Mouse (Mus musculus): ENCODE data around the gene Abcf3. TPM values are rescaled to one million over a fixed set of nuclear protein-coding genes. Genes with fewer than 3 reads are reported as not detected.

The Abcf3 gene
- 22.5 and 24.3 TPM in 2 replicates for polyA plus RNA-seq (2012)

GRCm38 (mm10) chr16:20548096-20548948 lies at the start of gene Abcf3:
Gene Abcf3, plus strand, starts transcription at chr16:20548577.

GRCm38 (mm10) chr16:20498677-20499475 lies 49.5 kb upstream of the Abcf3 start, which contains the start of gene Eif2b5:
Gene Eif2b5, plus strand, starts transcription at chr16:20498817.

GRCm38 (mm10) chr16:20516726-20517201 lies 31.6 kb upstream of the Abcf3 start, which contains the start of gene Dvl3:
Gene Dvl3, plus strand, starts transcription at chr16:20516982.

GRCm38 (mm10) chr16:20535296-20536080 lies 12.9 kb upstream of the Abcf3 start, which contains the start of gene Ap2m1:
Gene Ap2m1, plus strand, starts transcription at chr16:20535478.

GRCm38 (mm10) chr16:20589366-20589938 lies 41.1 kb downstream of the Abcf3 start, which contains the start of gene Vwa5b2:
Gene Vwa5b2, plus strand, starts transcription at chr16:20589471.

Other genes with a start within 250 kb of the Abcf3 start
- gene Parl, start 246.2 kb upstream of the Abcf3 start, polyA plus RNA-seq (2012) = 465 and 531 TPM in 2 replicates
- gene Cyp2ab1, start 223.2 kb upstream of the Abcf3 start, polyA plus RNA-seq (2012) = 0.06 and 0.16 TPM in 2 replicates
- 10.1 and 12.0 TPM in 2 replicates for gene Abcc5, start 122.2 kb upstream of the Abcf3 start, polyA plus RNA-seq (2012)
- 15.3 and 18.8 TPM in 2 replicates for gene Eif2b5, start 49.8 kb upstream of the Abcf3 start, polyA plus RNA-seq (2012)
- gene Dvl3, start 31.6 kb upstream of the Abcf3 start, polyA plus RNA-seq (2012) = 26.6 and 40.0 TPM in 2 replicates
- 121 and 128 TPM in 2 replicates for gene Ap2m1, start 13.1 kb upstream of the Abcf3 start, polyA plus RNA-seq (2012)
- 0.02 and 0.19 TPM in 2 replicates for gene Vwa5b2, start 40.9 kb downstream of the Abcf3 start, polyA plus RNA-seq (2012)
- gene Eef1akmt4, start 63.0 kb downstream of the Abcf3 start, polyA plus RNA-seq (2012) = 7.4 and 10.6 TPM in 2 replicates
- not detected in 2 replicates for gene Gm49333, start 63.0 kb downstream of the Abcf3 start, polyA plus RNA-seq (2012)
- 13.1 and 17.5 TPM in 2 replicates for gene Alg3, start 63.2 kb downstream of the Abcf3 start, polyA plus RNA-seq (2012)
- 4.1 and 4.3 TPM in 2 replicates for gene Camk2n2, start 72.7 kb downstream of the Abcf3 start, polyA plus RNA-seq (2012)
- 0.14 and 0.16 TPM in 2 replicates for gene Ece2, start 81.3 kb downstream of the Abcf3 start, polyA plus RNA-seq (2012)
- 220 and 372 TPM in 2 replicates for gene Psmd2, start 103.1 kb downstream of the Abcf3 start, polyA plus RNA-seq (2012)
- 561 and 648 TPM in 2 replicates for gene Eif4g1, start 119.7 kb downstream of the Abcf3 start, polyA plus RNA-seq (2012)
- 0.90 and 0.92 TPM in 2 replicates for gene Fam131a, start 144.7 kb downstream of the Abcf3 start, polyA plus RNA-seq (2012)
- 3.6 and 4.3 TPM in 2 replicates for gene Polr2h, start 169.1 kb downstream of the Abcf3 start, polyA plus RNA-seq (2012)
- gene Clcn2, start 169.2 kb downstream of the Abcf3 start, polyA plus RNA-seq (2012) = 8.5 and 12.8 TPM in 2 replicates
- 0.01 TPM in 2 replicates for gene Chrd, start 184.6 kb downstream of the Abcf3 start, polyA plus RNA-seq (2012)
- not detected in 2 replicates for gene Thpo, start 185.9 kb downstream of the Abcf3 start, polyA plus RNA-seq (2012)

Data from megakaryocyte-erythroid progenitor cell, adult 5 weeks (primary cell).